14 mouse cellular contexts compared by ENCODE assay signal in the genomic region with DNA sequence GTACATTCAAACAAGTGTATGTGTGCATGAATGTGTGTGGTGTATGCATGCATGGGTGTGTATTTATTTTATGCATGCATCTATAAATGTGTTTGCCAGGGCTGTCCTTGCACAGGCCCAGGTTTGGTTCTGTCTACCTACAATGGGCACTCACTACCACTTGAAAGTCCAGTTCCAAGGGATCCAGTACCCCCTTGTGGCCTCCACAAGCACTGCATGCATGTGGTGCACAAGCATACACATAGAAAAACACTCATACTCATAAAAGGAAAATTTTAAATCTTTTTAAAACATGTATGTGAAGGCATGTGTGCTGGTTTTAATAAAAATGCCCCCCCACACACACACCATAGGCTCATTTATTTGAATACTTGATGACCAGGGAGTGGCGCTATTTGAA. TPM values are rescaled to one million over a fixed set of nuclear protein-coding genes. Genes with fewer than 3 reads are reported as not detected.
DNase-seq lines count a peak whose midpoint lies in the region; ATAC-seq lines count a peak whose summit lies in the region.
"Had no signal": no experiment of that assay in that cellular context is flagged by ENCODE, and none has a peak within 500 bp of the region (broad histone marks: within the 10 kb centered on the region; RNA-seq: fewer than 3 reads in every experiment).

No protein-coding gene starts in this region.

- ATAC-seq in limb, embryonic 11.5 days (ENCODE audit: insufficient number of reproducible peaks, low FRiP score, low TSS enrichment, low read depth): no peak

- H3K9me3 ChIP-seq in limb, embryonic 11.5 days (ENCODE audit: control insufficient read depth, low read length): no peaks in the 10 kb centered on the region; the same call in 1 of the 2 replicates
- 0 out of 2 replicates have a peak, but pooled peaks cover 3% of the 10 kb centered on the region for H3K9me3 ChIP-seq in limb, embryonic 10.5 days (replicated peaks)
- H3K9me3 ChIP-seq: lung, embryonic 15.5 days had no signal

- WGBS in limb, embryonic 11.5 days: 100% methylated on average over 1 of the region's 1 CpGs
- WGBS in limb, embryonic 10.5 days: 93% methylated on average over 1 of the region's 1 CpGs

- no peak overlapping the region for H3K4me2 ChIP-seq in limb, embryonic 11.5 days (ENCODE audit: low read depth, severe bottlenecking)
- H3K4me2 ChIP-seq: heart, embryonic 15.5 days; lung, embryonic 15.5 days had no signal

- H3K4me3 ChIP-seq in limb, embryonic 11.5 days (ENCODE audit: low read depth, low read length): no peak overlapping the region
- H3K4me3 ChIP-seq in limb, embryonic 10.5 days: no peak overlapping the region
- H3K4me3 ChIP-seq: erythroblast, embryonic 14.5 days; heart, embryonic 15.5 days; lung, embryonic 15.5 days had no signal

- H3K36me3 ChIP-seq in limb, embryonic 11.5 days (ENCODE audit: control insufficient read depth, insufficient read depth, low read length): no peaks in the 10 kb centered on the region
- H3K36me3 ChIP-seq in limb, embryonic 10.5 days: no peaks in the 10 kb centered on the region
- H3K36me3 ChIP-seq: heart, embryonic 15.5 days; lung, embryonic 15.5 days had no signal

- no peak overlapping the region for H3K9ac ChIP-seq in limb, embryonic 11.5 days (ENCODE audit: low read length)
- H3K9ac ChIP-seq: heart, embryonic 15.5 days; lung, embryonic 15.5 days had no signal

- peak; percentile 33 to 34 for DNase-seq in cerebellum, postnatal 10 days
- DNase-seq in cerebellum, postnatal 36 days: no peak
- DNase-seq in limb, embryonic 11.5 days (ENCODE audit: low spot score): peak; percentile 36
- no peak for DNase-seq in limb, embryonic 10.5 days (ENCODE audit: low spot score)
- peak; percentile 30 for DNase-seq in urinary bladder, postnatal 14 days (ENCODE audit: low spot score)
- no peak for DNase-seq in urinary bladder, postnatal 25 days (ENCODE audit: low spot score)
- DNase-seq in thymus, postnatal 4 days: peak; percentile 75
- no peak for DNase-seq in cerebellum, adult 8-10 months
- DNase-seq: B cell, adult 2 months; cerebellum, adult 11 months; gastrocnemius, postnatal 14 days had no signal

- no peaks in the 10 kb centered on the region for H3K4me1 ChIP-seq in limb, embryonic 11.5 days (ENCODE audit: control insufficient read depth, insufficient read depth, low read length)
- H3K4me1 ChIP-seq in limb, embryonic 10.5 days: peaks cover 18% of the 10 kb centered on the region
- H3K4me1 ChIP-seq: heart, embryonic 15.5 days had no signal

- no peak overlapping the region for H3K27ac ChIP-seq in limb, embryonic 11.5 days (replicated peaks; ENCODE audit: low read depth, low read length)
- H3K27ac ChIP-seq in limb, embryonic 10.5 days: no peak overlapping the region
- H3K27ac ChIP-seq: heart, embryonic 15.5 days; lung, embryonic 15.5 days had no signal

- H3K27me3 ChIP-seq in limb, embryonic 11.5 days (ENCODE audit: control insufficient read depth, insufficient read depth, low read length): no peaks in the 10 kb centered on the region
- H3K27me3 ChIP-seq in limb, embryonic 10.5 days (ENCODE audit: low read depth, poor library complexity, severe bottlenecking): 0 out of 2 replicates have a peak, but pooled peaks cover 6% of the 10 kb centered on the region
- H3K27me3 ChIP-seq: heart, embryonic 15.5 days; lung, embryonic 15.5 days had no signal

RNA-seq across cellular contexts. Expression of a gene that starts 37.3 kb away (rescaled TPM):
- polyA plus RNA-seq in limb, embryonic 11.5 days (2014; fragmentation: Nextera tagmentation; extraction: Ambion mirVana): not detected in 2 replicates
- not detected in 2 replicates for polyA plus RNA-seq in limb, embryonic 10.5 days (2016; fragmentation: Nextera tagmentation; extraction: Ambion mirVana)
- polyA plus RNA-seq: erythroblast, embryonic 14.5 days; heart, embryonic 15.5 days; lung, embryonic 15.5 days had no signal

Comparison
In these comparisons a context has a peak if more than half of its experiments do, and no peak if none do; other contexts are left out.
1. DNase-seq: peak in cerebellum, postnatal 10 days (2 of 2), limb, embryonic 11.5 days (single experiment), urinary bladder, postnatal 14 days (single experiment) and thymus, postnatal 4 days (single experiment); none in cerebellum, postnatal 36 days (0 of 2), limb, embryonic 10.5 days (single experiment), urinary bladder, postnatal 25 days (single experiment) and cerebellum, adult 8-10 months (single experiment).